Mouse (Mus musculus): ENCODE data around the gene Ptpre.
"Not testable (repeated sequence)": the region's sequence is repeated elsewhere in the genome, so short reads cannot be mapped to it uniquely, and the experiment has no call there.

The Ptpre gene

DNA sequence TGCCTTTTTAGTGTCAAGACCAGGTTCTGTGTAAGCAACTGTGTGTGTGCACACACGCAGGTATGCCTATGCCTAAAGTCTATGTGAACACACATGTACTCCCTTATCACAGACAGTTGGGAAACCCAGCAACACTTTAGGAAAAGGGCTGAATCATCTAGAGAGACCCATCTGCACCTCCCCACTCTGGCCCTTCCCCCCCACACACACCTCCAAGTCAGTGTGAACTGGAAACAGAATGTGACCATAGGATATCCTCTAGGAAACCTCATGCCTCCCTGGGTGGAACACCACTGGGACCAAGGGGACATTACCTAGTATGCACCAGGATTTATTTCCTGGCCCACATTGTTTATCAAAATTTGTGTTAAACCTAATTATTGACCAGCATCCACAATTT is 112.0 kb downstream of the Ptpre start:
- DNase-seq = no peak

DNA sequence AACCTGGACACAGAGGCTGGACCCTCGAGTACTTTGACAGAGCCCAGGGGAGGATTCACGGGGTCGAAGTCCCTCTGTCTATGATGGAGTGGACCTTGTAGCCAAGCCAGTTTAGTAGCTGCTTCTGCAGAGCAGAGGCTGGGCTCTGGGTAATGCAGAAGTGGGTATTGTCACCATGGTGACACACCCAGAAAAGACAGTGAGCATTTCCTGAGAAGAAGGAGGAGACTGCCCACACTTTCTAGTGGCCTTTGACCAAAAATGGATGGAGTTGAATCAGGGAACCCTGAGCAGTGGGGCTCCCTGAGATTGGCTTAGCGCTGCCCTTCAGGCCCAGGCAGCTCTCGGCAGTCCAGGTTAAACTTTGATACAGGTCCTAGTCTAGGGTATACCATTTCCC is 112.8 kb downstream of the Ptpre start:
- DNase-seq = no peak

DNA sequence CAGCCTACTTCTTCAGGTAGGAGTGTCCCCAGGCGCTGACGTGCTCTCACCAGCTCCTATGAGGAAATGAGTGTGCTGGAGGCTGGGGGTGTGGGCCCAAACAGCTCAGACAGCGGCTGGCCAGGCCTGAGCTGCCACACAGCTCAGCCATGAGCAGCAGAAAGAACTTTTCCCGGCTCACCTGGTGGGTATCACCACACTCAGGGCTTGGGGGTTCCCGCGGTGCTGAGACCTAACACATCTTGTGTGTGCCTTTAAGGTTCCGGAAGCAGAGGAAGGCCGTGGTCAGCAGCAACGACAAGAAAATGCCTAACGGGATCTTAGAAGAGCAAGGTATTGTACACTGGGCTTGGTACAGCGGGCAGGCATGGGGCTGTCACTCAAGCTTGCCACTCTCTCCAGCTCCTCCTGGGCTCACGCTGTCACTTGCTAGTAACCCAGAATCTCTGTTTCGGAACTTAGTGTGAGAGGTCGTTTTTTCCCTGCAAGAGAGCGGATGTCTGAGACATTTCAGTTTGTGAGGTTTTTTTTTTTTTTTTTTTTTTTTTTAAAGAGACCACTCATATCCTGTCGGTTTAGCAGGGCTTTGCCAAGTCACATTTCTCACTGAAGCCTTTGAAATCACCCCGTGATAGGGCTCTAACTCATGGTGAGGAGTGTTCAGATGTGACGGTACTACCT is 114.7 kb downstream of the Ptpre start:
- peak in 1 of 2 experiments; percentile 44 for DNase-seq

DNA sequence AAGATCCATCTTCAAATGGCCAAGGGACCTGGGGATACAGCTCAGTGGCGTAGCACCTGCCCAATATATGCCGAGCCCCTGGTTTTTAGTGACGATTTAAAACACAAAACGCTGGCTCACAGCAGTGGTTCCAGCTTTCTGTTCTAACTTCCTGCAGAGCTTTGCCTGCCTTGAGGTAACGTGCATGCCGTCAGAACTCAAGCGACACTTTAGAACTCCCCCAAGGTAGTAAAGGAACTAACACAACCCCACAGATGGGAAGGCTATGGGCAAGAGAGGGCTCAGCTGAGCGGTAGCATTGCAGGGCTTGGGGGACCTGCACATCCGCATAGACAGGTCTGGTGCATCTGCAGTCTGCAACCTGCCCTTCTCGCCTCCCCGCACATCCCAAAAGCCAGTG is 115.5 kb downstream of the Ptpre start:
- DNase-seq = no peak

DNA sequence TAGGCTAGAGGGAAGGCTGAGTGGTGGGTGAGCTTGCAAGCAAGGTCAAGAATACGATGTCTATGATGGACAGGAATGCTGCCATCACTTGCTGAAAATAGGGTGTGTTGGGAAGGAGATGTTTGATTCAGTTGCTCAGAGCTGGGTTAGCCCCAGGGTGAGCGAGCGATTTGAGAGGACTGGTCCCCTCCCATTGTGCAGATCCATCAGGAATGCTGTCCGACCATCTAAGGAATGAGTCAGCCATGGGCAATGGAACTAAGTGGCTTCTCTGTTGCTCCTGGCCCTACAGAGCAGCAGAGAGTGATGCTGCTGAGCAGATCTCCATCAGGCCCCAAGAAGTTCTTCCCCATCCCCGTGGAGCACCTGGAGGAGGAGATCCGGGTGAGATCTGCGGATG is 116.3 kb downstream of the Ptpre start:
- DNase-seq = no peak

DNA sequence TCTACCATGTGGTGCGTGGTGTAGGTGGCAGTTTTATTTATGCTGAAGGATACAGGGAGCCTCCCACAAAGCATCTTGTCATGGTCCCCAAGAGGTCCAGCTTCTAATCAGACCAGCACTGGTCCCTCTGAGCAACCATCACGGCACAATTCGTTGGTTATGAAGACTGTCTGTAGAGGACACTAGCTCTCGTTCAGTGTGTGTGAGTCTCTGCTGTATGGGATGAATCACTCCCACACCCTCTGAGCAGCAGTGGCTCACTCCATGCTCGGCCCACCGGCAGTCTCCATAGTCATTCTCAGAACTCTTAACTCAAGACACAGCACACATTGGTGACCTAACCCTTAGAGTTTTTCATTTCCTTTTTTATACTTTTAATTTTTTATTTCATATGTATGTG is 117.0 kb downstream of the Ptpre start:
- DNase-seq = no peak

DNA sequence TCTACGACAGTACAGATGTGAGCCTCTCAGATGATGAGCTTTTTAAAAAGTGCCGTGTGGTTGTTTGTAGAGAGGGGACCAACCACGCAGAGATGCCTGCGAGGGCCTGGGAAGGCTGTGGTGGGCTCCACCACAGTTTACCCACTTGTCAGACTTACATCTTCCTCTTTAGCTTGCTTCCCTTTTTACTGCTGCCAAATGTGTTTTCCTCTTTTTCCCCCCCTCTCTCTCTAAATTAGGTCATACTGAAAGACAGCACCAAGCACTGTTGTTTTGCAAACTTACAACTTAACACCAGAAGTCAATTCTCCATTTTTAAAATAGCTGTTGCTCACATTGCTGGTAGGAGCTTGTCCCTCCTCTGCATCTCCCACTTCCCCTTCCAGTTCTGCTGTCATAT is 117.8 kb downstream of the Ptpre start:
- no peak for DNase-seq

DNA sequence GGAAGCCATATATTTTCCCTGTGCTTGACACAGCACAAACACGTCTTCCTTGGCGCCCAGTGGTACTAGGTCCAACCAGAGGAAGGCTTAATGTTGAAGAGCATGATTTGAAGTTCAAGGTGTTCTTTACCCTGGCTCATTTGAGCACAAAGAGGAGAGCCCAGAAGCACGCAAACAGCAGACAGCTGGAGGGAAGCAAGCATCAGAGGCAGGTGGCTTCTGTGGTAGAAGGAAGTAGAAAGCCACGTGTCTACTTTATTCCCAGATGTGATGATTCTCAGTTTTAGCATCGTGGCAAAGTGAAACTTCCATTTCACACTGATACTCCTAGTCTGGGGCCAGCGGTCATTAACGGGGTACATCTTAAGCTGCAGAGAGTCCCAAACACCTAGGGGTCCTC is 120.9 kb downstream of the Ptpre start:
- no peak for DNase-seq

DNA sequence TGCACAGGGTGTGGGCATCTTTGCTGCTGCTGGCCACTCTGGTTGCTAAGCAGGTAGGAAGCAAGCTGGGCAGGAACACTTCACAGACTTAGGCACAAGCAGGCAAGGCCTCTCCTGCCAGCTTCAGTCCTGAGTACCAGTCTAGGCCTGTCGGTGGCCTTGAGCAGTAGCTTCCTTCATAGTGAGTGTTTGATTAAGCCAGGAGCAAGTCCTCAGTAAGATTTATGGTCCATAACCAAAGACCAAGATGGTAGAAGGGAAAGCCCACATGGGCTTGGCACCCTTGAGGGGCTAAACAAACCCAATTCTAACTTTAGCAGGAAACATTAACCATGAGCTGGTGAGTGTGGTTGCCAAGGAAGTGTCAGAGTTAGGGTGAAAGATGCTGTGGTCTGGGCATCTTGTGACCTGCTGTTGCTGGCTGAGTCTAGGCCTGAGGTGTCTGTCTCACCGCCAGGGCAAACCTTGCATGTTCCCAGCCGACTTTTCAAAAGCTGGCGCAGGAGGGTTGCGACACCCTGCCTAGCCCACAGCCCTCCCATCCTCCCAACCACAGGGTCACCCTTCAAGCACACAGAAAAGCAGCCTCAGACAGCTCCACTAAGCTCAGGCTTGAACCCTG is 122.1 kb downstream of the Ptpre start:
- no peak for DNase-seq

DNA sequence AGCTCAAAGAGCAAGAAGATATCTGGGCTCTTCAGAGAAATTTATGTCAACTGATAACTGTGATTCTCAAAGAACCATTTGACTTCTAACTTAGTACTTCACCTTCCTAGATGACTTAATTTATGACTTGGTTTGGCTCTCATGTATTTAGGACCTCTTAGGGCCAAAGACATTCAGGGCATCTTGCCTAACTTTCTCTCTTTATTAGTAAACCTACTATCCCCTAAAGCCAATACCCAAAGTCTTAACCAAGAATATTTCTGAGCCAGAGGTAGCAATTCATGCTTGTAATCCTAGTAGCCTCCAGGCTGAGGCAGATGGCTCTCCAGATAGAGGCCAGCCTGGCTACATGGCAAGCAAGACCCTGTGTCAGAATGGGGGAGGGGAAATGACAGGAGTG is 123.0 kb downstream of the Ptpre start:
- DNase-seq = no peak

DNA sequence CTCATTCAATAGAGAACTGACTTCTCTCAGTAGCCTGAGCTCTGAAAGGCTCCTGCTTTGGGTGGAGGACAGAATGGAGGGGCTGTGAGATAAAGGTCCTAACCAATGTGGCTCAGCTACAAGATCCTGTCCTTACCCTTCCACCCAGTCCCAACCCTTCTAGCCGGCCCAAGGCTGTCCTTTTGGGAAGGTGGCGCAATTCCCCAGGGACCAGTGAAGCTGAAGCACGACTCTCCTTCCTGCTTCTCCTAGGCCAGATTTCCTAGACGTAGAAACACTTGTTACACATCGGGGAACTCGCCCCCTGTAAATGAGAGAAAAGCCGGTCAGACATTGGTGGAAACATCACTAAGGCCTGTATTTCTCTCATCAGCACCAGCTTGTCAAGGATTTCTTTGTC is 126.9 kb downstream of the Ptpre start:
- no peak for DNase-seq

DNA sequence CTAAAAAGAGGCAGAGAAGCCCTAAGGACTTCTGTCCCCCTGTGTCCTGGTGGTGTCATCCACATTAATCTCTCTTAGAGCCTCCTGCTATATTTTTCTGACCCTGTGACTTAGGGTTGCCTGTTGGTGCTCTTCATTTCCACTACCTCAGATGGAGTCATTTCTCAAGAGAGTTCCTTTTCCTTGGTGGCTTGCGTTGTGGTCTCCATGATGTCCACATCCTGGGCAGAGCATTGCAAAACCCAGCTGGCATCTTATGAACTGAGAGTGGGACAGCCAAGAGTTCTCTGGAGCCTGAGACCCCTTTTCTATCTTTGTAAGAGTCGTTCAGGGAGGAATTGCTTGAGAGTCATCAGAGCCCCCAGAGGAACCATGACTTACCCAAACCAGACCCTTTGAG is 129.0 kb downstream of the Ptpre start:
- no peak for DNase-seq

DNA sequence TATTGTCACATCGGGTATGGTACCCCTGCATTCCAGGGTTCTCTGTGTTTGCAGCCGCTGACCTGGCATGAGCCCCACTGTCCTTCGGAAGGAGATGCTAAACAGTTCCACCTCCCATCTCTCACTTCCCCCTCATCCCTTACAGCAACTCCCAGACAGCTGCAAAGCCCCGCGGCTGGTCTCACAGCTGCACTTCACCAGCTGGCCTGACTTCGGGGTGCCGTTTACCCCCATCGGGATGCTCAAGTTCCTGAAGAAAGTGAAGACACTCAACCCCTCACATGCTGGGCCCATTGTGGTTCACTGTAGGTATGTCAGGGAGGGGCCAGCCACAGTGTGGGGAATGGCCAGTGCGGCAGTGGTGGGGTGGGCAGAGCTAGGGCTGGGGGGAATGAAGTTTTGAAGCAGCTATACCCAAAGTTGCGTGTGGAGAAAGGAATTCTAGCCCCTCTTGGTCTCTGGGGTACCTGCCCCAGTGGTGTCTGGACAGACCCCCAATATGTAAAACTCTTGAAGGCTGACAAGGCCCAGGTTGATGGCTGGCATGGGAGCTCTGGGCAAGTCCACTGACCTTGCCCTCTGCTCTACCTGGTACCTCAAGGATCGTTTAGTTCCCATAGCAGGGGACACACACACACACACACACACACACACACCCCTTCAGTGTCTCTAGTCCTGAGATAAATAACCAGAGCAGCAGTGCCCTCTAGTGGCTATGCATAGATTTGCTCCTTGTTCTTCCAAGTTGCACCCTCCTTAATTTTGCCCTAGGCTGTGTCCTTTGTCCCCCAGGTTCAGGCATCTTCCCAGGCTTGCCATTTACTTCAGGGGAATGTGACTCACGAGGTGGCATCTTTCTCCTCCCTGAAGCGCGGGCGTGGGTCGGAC is 131.8 kb downstream of the Ptpre start:
- peak; percentile 62 to 72 for DNase-seq

DNA sequence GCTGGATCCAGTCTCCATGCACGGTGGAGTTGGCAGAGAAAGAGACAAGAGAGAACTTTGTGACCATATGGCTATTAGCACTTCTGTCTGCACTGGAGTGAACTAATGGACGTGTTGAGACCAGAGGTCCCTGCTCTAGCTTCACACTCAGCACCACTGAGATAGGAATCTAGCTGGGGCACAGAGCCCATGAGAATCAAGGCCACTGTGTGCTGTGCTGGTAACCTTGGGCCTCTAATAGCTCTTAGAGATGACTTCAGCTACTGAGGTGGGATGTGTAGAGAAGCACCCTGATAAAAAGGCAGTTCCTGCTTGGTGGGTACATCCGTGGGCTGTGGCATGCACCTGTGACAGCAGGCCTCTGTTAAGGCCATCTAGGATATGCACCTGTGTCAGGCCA is 136.3 kb downstream of the Ptpre start:
- DNase-seq = peak in 1 of 2 experiments; percentile 18

DNA sequence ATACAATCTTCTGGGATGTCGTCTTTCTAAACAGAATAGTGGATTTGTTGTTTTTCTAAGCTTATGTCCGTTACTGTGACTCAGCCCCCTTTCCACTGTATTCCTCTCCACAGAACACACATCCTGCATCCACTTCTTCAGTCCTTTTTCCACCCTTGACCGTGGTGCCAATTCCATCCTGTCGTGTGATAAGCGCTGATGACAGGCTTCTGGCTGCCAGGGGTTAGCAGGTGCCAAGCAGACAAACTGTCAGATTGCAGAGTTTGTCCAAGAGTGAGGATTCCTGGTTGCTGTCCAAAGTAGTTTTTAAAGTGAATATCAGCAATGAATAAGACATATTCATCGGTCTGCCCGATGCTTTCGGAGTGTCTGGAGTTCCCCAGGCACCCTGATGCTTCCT is 139.4 kb downstream of the Ptpre start:
- no peak for DNase-seq

DNA sequence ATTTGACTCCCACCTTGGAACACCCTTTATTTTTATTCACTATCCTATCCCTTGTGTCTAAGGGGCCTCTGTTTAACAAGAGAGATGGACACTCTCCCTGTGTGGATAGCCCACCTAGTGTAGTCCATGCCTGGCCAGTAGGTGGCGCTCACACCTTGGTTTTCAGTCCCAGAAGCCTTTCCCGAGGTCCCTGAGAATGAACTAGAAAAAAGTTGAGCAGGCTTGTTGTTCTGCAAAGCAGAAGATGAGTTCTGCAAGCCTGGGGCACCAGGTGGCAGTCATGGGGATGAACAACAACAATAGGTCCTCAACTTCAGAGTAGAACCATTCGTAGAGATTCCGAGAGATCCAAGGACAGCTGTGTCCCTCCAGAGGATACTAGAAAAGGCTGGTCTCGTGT is 143.1 kb downstream of the Ptpre start:
- DNase-seq = peak; percentile 68 to 76

DNA sequence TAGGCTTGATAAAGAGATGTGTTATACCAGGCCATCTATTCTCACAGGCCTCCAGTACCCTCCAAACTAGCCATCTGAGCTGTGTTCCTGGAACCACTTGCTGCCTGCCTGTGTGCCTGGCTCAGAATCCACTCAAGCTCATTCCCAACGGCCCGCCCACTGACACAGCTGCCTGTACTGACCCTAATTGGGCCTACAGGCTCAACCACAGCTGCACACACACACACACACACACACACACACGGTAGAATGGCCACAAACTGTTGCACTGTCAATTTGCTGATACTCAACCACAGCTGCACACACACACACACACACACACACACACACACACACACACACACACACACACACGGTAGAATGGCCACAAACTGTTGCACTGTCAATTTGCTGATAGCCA is 146.8 kb downstream of the Ptpre start:
- DNase-seq = not testable (repeated sequence)

DNA sequence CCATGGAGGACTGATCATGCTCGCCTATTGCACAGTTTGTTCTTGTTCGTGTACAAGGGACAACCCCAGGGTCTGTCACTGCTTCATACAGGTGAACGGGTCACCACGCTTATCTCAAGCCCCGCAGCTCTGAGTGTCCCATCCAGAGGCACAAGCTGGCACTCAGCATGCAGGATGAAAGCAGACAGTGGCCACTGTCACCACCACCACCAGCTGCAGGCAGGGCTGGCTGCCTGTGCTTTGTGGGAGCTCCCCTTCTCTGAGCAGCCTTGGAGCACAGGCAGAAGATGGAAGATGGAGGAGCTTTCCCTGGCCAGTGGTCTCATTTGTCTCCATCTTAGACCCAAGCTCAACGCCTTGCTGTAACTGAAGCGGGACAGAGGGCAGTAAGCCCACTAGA is 147.7 kb downstream of the Ptpre start:
- DNase-seq = no peak

DNA sequence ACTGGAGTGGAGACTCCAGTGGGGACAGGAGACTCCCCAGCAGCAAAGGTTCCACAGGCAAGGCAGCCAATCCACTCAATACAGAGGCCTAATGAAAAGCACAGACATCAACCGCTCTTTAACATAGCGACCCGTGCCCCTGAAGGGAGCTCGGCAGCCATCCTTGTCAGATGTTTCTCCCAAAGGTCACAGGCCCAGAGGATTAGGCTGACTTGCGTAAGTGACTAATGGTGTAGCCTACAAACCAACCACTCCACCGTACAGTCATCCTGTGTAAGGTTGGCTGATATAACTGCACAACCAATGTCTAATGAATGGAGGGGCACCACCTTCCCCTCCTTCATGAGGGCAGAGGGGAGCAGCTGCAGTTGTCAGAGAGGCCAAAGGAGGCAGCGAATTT is 152.1 kb downstream of the Ptpre start:
- no peak for DNase-seq

DNA sequence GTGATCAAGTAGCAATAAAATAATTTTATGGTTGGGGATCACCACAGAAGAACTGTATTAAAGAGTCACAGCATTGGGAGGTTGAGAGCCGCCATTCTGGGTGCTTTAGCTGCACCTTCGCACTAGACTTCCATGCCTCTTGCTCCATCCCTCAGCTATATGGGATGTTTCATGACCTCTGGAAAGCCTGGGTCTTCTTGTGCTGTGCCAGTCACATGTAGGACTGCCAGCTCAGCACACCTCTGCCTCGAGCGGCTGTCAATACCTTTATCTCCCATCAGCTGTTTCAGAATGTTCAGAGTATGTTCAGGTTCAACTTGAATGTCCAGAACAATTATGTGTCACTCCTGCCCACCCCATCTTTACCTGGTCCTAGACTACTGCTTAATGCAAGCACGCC is 154.7 kb downstream of the Ptpre start:
- DNase-seq = no peak

DNA sequence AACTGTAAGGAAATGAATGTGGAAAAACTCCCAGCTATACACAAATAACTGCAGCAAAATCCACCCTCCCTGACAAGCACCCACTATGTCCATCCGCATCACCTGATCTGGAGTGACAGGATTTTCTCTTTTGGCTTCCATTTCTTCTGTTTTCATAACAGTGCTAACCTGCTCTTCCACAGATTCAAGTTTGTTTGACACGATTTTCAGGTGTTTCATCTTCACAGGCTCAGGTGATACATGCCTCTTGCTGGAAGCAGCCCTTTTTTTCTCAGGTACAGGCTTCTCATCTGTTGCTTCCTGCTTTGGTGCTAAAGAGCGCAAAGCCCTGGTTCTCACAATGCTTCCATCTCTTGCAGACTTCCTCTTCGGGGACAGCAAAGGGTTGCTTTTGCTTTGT is 156.8 kb downstream of the Ptpre start:
- DNase-seq = no peak

DNA sequence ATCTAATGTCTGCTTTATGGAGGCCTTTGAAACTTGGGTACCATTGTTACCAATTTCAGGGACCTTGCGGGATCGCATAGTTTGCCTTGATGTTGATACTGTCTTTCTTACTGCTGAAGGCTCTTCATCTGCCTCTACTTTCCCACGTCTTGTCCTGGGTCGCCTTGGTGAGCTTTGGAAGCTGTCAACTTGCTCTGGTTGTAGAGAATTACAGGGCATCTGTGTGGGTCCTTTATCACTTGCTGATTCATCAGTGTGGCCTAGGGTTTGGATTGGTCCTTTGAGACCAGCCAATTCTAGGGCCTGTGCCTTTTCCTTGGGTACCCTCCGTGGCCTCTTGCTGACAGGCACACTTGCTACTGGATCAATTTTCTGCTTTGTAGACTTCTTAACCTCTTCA is 157.5 kb downstream of the Ptpre start:
- DNase-seq = no peak

DNA sequence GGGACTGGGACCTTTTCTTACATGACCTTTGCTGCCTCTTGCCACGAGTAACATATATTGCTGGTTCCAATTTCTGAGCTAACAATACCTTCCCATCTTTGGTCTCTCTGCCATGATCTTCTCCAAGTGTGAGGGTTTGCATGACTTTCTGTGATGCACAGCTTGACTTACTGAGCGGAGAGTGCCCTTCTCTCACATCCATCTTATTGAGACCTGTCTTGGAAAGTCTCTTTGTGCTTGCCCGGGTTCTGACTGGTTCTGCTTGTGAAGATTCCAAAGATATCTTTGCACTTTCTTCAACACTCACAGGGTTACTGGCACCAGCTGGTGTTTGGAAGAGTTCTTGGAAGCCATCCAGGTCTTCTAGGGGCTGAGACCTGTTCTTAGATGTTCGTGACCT is 158.8 kb downstream of the Ptpre start:
- DNase-seq = no peak
